Mouse (Mus musculus) testis, postnatal 14 days (tissue): Measurements from ENCODE around the gene Draxin.

Source experiments
- DNase-seq: peaks from one replicate; pipeline ENCODE4 v3.0.0; 2021; ENCODE audit warnings: low spot score

The Draxin gene

DNA sequence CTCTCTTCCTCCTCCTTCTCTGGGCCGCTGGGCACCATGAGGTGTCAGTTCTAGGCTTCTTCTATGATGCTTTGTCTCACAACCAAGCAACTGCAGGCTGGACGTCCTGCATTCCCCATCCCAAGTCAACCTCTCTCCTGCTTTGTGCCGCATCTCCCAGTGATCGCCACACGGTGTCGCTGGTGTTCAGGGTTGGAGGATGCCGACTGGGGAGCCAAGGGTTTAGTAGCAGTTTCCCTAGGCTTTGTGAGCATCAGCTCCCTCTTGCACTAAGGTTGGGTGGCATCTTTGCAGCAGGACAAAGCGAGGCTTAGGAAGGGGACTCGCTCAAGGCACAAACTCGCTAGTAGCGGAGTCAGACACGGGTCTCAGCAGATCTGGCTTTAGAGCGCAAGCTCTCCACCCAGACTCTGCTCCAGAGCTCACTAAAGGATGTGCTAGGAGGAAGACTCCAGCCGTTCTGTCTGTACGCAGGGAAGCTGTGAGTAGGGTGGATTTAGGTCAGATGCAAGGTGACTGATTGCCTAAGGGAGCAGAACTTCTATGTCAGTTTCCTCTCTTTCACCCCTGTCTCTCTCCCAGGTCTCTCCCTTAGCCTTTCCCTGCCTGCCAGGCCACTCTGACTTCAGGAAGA is 15.6 kb downstream of the Draxin start:
- DNase-seq: peak; percentile 75

GRCm38 (mm10) chr4:148112519-148112918 is 18.0 kb downstream of the Draxin start:
- no peak for DNase-seq

DNA sequence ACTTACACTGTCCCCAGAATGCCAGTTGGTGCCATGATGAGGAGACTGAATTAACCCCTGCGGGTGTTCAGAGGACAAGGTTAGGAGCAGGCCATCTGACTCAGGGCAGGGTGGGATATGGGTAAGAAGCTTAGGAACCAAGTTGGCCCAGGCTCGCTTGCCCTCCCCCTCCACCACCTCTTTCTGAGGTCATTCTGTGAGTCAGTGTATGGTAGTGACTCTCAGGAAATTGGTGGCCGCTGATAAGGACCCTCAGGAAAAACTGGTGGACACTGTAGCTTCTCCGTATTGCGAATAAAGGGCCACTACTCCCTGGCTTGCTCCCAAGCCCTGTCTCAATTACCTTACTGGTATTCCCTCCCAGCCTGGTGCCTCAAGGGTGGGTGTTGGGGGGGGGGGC is 21.3 kb downstream of the Draxin start:
- no peak for DNase-seq

DNA sequence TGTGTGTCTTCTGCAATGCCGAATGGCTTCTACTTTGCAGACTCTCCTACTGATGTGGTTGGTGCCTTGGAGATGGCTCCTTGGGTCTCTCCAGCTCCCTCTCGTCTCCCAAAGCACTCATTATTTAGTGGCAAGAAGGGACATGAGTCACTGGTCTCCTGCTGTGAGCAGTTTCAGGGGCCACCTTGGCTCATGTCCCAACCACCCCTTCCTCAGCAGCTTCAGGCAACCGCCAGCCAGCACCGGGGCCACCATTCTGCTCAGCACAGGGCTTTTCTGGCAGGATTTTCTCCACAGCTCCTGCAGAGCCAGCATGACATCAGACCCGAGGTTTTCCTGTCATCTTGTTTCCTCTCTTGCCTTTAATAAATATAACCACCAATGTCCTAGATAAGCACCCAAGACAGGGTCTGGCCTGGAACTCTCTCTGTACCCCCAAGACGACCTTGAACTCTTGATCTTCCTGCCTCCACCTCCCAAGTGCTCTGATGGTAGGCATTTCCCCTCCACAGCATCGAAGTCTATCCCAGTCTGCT is 21.9 kb downstream of the Draxin start:
- no peak for DNase-seq

GRCm38 (mm10) chr4:148107621-148108291 is 22.7 kb downstream of the Draxin start:
- no peak for DNase-seq

- DNase-seq: no peak
Measured at GRCm38 (mm10) chr4:148104146-148104545, 26.4 kb downstream of the Draxin start.

DNA sequence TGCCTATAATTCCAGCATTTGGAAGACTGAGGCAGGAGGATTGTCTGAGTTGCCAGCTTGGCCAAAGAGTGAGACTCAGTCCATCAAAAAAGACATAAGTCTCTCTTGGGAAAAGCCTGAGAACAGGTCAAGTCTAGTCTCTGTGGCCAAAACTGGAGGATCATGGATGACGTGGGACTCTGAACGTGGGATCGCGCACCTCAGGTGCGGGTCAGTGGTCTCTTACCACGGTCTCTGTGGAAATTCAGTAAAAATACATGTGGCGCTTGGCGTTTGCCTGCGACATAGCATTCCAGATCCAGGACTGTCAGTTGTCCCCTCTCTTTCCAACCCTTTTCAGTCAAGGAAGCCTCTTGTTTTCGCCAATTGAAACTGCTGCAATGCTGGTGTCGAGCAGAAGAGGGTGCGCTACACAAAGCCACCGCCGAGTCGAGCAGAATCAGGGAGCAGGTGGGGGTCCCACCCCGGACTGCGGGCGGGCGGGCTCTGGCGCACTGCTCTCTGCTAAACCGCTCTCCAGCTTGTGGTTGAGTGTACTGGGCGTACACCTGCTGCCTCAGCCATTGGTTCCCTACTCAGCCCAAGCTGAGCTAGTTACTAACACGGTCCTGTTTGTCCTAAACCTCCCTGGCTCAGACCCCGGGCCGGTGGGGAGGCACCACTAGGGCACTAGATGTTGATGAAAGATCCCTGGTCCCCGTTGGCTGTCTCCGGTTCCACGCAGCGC is 28.5 kb downstream of the Draxin start:
- no peak for DNase-seq

- DNase-seq: no peak
Measured at GRCm38 (mm10) chr4:148098666-148099065, 31.8 kb downstream of the Draxin start.

DNA sequence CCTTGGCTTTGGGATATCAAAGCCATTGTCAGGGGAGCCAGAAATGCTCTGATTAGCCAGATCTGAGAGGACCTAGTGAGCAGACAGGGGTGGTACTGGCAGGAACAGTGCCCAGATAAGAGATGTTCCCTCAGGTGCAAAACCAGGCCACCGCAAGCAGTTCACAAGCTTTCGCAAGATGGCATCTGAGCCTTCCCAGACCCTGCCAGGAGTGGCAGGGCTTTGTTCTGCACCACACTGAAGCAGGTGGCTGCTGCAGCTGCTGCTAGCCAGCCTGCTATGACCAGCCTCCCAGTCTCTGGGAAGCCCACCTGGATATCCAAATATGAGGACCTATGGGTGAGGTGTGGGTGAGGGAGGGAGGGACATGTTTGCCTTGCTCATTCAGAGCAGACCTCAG is 32.6 kb downstream of the Draxin start:
- DNase-seq: no peak

DNA sequence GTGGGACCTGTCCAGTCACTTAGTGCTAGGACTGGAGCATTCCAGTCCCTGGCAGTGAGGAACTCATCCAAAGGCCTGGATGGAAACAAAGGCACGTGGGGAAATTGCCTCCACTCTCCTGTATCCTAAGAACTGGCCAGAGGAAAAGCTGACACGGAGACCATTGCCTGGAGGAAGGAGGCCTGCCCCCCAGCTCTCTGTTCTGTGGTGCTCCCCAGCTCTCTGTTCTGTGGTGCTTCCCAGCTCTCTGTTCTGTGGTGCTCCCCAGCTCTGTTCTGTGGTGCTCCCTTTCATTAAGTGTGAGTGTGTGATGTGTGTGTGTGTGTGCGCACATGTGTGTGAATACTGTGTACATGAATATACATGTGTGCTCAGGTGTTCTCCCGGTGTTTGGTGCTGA is 35.4 kb downstream of the Draxin start:
- no peak for DNase-seq

GRCm38 (mm10) chr4:148094161-148094560 is 36.3 kb downstream of the Draxin start:
- DNase-seq: no peak

DNA sequence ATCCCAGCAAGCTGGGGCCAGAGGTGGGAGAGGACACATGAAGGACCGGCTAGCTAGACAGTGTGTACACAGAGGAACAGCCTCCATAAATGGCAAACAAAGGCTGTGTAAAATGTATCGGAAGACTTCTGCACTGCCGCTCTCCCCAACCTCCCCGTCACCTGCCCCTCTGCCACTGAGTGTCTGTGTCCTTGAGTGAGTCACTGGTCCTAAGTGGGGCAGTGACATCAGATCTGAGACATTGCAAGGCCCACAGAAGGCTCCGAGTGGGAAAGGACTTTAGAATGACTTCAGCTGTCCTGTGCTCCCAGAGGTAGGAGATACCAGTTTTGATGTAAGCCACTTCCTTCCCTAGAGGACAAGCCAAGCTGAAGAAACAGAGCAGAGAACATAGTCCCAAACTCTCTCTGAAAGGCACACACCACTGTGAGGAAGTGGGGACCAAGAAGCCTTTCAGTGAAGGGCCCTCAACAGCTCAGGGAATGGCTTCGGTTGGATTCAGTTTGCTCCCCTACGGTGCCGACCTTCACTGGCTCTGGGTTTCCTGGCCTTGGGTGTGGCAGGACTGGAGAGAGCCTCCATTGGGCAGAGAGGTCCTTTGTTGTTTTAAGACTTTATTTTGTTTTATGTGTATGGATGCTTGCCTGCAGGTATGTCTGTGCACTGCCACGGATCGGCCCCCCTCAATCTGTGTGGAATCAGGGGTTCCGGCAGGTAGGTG is 37.8 kb downstream of the Draxin start:
- DNase-seq: no peak

- no peak for DNase-seq
Measured at GRCm38 (mm10) chr4:148091181-148091580, 39.3 kb downstream of the Draxin start.

DNA sequence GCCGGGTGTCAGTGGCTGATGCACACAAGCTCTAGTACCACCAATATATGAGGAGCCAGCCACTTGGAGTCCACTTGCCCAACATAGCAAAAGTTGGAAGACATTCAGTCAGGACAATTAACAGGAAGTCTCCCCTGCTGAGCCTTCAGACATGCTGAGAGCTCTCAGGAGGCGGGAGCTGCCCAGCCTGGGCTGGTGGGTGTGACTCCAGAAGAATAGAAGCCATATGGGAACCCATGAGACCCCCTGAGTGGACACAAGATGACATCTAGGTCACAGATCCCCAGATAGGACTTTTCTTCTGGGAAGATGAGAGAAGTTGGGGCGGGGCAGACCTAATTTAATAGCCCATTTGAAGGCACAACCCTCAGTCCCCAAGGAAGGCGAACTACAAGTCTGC is 41.3 kb downstream of the Draxin start:
- DNase-seq: no peak

GRCm38 (mm10) chr4:148087907-148088527 is 42.5 kb downstream of the Draxin start, which contains the start of gene Agtrap:
TSS of gene Agtrap (minus strand) at chr4:148088031.
- DNase-seq: peak; percentile 94

GRCm38 (mm10) chr4:148087091-148087906 is 43.2 kb downstream of the Draxin start:
- DNase-seq: peak; percentile 57

GRCm38 (mm10) chr4:148085907-148086305 is 44.6 kb downstream of the Draxin start:
- no peak for DNase-seq

DNA sequence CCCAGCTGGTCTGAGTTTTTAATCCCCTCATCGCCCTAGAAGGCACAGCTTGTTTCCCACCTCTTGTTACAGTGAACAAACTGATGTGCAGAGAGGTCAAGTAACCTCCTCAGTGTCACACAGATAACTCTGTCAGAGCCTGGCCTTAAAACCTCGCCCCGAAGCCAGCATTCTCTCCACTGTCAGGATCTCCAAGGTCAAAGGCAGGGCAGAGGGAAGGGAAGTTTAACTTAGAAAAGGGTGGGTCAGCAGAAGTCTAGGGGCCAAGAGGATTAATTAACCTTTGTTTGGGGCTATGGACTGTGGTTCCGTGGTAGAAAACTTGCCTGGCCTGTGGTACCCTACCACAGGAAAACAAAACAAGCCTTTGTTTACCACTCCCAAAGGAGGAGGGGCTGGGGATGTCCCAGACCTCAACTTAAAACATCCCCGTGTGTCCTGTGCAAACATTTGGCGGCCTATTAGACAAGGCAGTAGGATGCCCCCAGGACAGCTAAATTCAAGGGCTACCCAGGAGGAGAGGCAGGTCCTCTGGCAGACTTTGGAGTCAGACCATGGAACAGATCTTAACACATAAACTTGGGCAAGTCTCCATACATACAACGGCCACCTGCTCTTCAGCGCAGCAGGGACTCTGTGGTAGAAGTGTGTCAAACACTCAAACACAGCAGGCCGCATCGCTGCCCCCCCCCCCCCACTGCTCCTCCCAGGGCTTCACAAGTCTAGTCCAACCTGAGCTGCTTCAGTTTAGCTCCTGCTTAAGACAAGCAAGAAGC is 45.2 kb downstream of the Draxin start:
- DNase-seq: no peak

DNA sequence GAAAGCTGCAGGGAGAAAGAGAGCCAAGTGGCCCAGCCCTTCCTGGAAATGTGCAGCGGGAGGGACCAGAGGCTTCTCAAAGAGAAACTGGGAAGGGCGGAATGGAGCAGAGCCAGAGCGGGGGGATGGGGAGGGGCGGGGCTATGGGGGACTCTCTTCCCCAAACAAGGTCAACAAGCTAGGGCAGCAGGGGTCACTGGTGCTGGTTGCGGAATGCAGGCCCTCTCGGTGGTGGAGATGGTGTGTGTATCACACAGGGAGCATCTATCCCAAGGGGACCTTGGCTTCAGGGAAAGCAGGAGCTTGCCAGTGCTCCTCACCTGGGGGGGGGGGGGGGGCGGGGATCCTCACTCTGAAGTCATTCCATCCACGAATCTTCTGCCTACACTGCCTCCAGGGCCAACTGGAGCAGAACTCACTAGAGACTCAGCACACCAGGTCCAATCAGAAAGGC is 46.2 kb downstream of the Draxin start:
- no peak for DNase-seq
